Mouse (Mus musculus): ENCODE data around the gene Fam50a. TPM values are rescaled to one million over a fixed set of nuclear protein-coding genes. Genes with fewer than 3 reads are reported as not detected.

Gene Fam50a
- total and polyA plus RNA-seq, 2 experiments from 2014 or later, result 6.4 to 57.0 TPM

DNA sequence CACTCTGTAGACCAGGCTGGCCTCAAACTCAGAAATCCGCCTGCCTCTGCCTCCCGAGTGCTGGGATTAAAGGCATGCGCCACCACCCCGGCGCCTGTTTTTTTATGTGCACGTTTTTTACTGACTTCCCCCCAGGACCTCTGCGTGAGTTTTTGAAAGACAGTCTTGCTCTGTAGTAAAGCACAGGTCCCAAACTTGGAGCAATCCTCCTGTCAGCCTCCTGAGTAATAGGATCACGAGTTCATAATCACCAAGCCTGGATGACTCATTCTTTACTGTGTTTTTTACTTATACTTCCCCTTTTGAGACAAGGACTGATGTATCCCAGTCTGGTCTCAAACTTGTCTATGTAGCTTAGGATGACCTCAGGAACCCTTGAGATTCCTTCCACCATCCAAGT, 34.9 kb upstream of the Fam50a start:
- no peaks in the 10 kb centered on the region for H3K36me3 ChIP-seq (ENCODE audit: insufficient read depth, low read length)
- no peak overlapping the region for H3K27ac ChIP-seq
- WGBS, result 72% methylated on average over 8 of the region's 8 CpGs
- H3K4me3 ChIP-seq (ENCODE audit: low read length), result no peak overlapping the region
- H3K4me1 ChIP-seq (ENCODE audit: insufficient read depth, low read length), result no peaks in the 10 kb centered on the region
- H3K4me2 ChIP-seq (ENCODE audit: low read depth, low read length), result no peak overlapping the region
- no peak for TF ChIP-seq CTCF (IDR thresholded peaks at IDR 0.05; ENCODE audit: low read depth)
- ATAC-seq, result no peak
- H3K9me3 ChIP-seq (ENCODE audit: low read length), result no peaks in the 10 kb centered on the region
- DNase-seq (ENCODE audit: low spot score), result no peak
- no peak overlapping the region for H3K9ac ChIP-seq (replicated peaks; ENCODE audit: low read length)
- no peaks in the 10 kb centered on the region for H3K27me3 ChIP-seq (ENCODE audit: insufficient read depth, low read length)

DNA sequence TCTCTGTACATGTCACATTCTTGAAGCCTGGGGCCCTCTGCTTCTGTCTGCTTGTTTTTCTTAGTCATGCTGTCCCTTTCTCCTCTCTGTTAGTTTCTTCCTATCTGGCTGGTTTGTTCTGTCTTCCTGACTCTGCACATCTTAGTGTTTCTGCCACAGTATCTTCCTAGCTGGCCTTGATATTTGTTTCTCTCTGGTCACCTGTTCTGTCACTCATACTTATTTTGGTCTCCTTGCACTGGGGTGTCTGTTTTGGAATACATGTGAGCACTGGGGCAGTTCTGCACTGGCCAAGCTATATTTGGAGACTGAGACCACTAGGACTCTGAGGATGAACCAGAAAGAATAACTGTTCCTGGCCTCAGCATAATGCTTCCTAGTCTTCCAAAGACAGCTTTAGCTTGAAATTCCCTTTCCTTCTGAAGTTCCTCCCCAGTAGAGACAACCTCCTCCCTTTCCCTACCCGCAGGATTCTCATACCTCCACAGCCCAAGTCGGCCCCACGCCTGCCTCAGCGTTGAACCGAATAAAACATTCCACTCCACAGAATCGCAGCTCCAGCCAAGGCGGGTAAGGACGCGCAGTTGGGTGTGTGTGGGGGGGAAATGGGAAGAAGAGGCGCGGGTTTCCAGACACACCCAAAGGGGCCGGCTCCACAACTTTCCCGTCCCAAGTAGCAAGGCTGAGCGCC, 31.6 kb upstream of the Fam50a start:
- DNase-seq (ENCODE audit: low spot score), result no peak
- 0 out of 2 replicates have a peak, but pooled peaks cover 3% of the 10 kb centered on the region for H3K4me1 ChIP-seq (ENCODE audit: insufficient read depth, low read length)
- H3K27me3 ChIP-seq (ENCODE audit: insufficient read depth, low read length), result no peaks in the 10 kb centered on the region
- peak overlapping the region; percentile 62 for H3K4me2 ChIP-seq (ENCODE audit: low read depth, low read length)
- no peak; the same call in 1 of the 2 replicates for ATAC-seq
- 18% methylated on average over 14 of the region's 14 CpGs for WGBS
- H3K4me3 ChIP-seq (ENCODE audit: low read length), result peak overlapping the region; percentile 49
- no peaks in the 10 kb centered on the region for H3K36me3 ChIP-seq (ENCODE audit: insufficient read depth, low read length)
- H3K9me3 ChIP-seq (ENCODE audit: low read length), result no peaks in the 10 kb centered on the region
- H3K9ac ChIP-seq (replicated peaks; ENCODE audit: low read length), result peak overlapping the region; percentile 70; the same call in 1 of the 2 replicates
- no peak for TF ChIP-seq CTCF (IDR thresholded peaks at IDR 0.05; ENCODE audit: low read depth)
- H3K27ac ChIP-seq, result peak overlapping the region; percentile 86

DNA sequence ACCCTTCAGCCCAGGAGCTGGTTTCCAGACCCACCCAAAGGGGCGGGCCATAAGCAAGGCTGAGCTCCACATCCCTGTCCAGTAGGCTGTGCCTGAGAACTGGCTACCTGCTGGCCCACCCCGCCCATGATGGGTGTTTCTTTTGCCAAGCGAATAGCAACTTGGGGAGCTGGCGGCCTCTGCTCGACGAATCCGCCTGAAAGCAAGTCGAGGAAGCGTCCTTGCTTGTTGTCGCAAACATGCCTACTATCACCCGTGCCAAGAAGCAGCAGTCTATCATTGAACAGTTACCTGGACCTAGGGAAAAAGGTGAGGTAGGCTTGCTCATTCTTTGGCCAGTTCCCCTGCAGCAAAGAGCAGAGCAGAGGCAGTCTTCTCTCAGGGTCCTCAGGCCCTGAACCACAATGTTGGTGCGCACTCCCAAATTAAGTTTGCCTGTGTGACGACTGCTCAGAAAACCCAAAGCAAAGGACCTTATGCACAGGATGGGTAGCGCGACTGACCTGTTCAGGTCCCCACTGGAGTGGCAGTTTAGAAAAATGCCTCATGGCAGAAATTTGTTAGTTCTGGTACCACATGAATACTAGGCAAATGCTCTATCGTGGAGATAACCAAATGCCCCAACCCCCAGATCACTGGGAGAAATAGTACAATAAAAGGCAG, 31.0 kb upstream of the Fam50a start, which contains the start of the genes Taz and Dnase1l1:
Taz (plus strand) TSS at position 181 of the 663 bp plus-strand sequence.
Dnase1l1 (minus strand) TSS at position 606 of the 663 bp plus-strand sequence.
- H3K9ac ChIP-seq (replicated peaks; ENCODE audit: low read length), result peak within 1 kb of the TSS; percentile 70

DNA sequence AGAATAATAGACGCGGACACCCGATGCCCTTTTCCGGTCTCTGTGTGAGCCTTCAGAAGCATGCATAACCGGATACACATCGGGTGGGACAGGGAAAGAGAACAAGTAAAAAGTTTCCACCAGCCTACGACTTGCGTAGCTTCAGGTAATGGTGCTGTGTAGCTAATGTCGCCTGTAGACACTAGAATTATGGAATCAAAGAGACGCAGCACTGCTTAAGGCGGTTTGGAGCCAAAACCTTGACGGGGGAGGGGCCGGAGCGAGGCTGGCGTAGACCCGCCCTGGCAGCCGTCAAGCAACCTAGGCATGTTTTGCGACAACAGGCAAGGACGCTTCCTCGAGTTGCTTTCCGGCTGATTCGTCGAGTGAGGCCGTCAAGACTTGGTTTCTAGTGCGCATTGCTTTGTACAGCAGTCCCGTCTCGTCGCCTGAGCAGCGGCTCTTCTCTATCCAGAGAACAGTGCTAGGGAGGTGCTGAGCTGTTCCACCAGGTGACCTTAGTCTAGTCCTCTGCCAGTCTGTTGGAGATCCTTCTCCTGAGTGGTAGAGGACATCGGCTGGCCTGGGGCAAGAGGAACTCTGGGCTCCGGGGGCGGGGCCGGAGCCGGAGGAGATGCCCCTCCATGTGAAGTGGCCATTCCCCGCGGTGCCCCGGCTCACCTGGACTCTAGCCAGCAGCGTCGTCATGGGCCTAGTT, 30.3 kb upstream of the Fam50a start:
- TF ChIP-seq CTCF (IDR thresholded peaks at IDR 0.05; ENCODE audit: low read depth), result no peak
- H3K36me3 ChIP-seq (ENCODE audit: insufficient read depth, low read length), result no peaks in the 10 kb centered on the region

More for the DNA sequence above, 31.0 kb upstream of the Fam50a start, which contains the start of the genes Taz and Dnase1l1:
- no peaks in the 10 kb centered on the region for H3K36me3 ChIP-seq (ENCODE audit: insufficient read depth, low read length)
- ATAC-seq (peak; percentile 71), DNase-seq (ENCODE audit: low spot score) (peak; percentile 64)
- H3K4me3 ChIP-seq (ENCODE audit: low read length), result peak within 1 kb of the TSS; percentile 49
- TF ChIP-seq CTCF (IDR thresholded peaks at IDR 0.05; ENCODE audit: low read depth), result no peak
- 0 out of 2 replicates have a peak, but pooled peaks cover 3% of the 10 kb centered on the region for H3K4me1 ChIP-seq (ENCODE audit: insufficient read depth, low read length)
- peak within 1 kb of the TSS; percentile 62 for H3K4me2 ChIP-seq (ENCODE audit: low read depth, low read length)
- no peaks in the 10 kb centered on the region for H3K9me3 ChIP-seq (ENCODE audit: low read length)
- no peaks in the 10 kb centered on the region for H3K27me3 ChIP-seq (ENCODE audit: insufficient read depth, low read length)
- peak within 1 kb of the TSS; percentile 86 for H3K27ac ChIP-seq
- WGBS, result 27% methylated on average over 16 of the region's 16 CpGs

DNA sequence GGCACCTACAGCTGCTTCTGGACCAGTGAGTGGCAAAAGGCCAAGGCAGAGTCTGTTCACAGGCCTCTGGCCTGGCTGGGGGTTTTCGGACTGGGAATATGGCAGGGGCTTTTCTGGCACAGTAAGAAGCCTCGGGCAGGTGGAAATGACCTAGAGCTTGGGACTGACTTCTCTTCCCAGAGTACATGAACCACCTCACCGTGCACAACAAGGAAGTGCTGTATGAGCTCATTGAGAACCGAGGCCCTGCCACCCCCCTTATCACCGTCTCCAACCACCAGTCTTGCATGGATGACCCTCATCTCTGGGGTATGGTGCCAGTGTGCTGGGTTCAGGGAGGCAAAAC, 29.8 kb upstream of the Fam50a start:
- TF ChIP-seq CTCF (IDR thresholded peaks at IDR 0.05; ENCODE audit: low read depth), result no peak
- Histone ChIP-seq H3K27me3 (ENCODE audit: insufficient read depth, low read length) (no peaks in the 10 kb centered on the region), H3K4me3 (ENCODE audit: low read length) (peak overlapping the region; percentile 49), H3K4me2 (ENCODE audit: low read depth, low read length) (peak overlapping the region; percentile 62), H3K36me3 (ENCODE audit: insufficient read depth, low read length) (no peaks in the 10 kb centered on the region), H3K27ac (peak overlapping the region; percentile 86), H3K9me3 (ENCODE audit: low read length) (no peaks in the 10 kb centered on the region), H3K4me1 (ENCODE audit: insufficient read depth, low read length) (0 out of 2 replicates have a peak, but pooled peaks cover 3% of the 10 kb centered on the region), H3K9ac (replicated peaks; ENCODE audit: low read length) (peak overlapping the region; percentile 70)
- WGBS, result 35% methylated on average over 5 of the region's 5 CpGs
- no peak for ATAC-seq
- DNase-seq (ENCODE audit: low spot score), result no peak

More for the DNA sequence above, 30.3 kb upstream of the Fam50a start:
- Histone ChIP-seq H3K27me3 (ENCODE audit: insufficient read depth, low read length) (no peaks in the 10 kb centered on the region), H3K9ac (replicated peaks; ENCODE audit: low read length) (peak overlapping the region; percentile 70), H3K4me1 (ENCODE audit: insufficient read depth, low read length) (0 out of 2 replicates have a peak, but pooled peaks cover 3% of the 10 kb centered on the region), H3K4me2 (ENCODE audit: low read depth, low read length) (peak overlapping the region; percentile 62), H3K27ac (peak overlapping the region; percentile 86), H3K9me3 (ENCODE audit: low read length) (no peaks in the 10 kb centered on the region), H3K4me3 (ENCODE audit: low read length) (peak overlapping the region; percentile 49)
- DNase-seq (ENCODE audit: low spot score) (peak; percentile 91), ATAC-seq (peak; percentile 90)
- 31% methylated on average over 39 of the region's 39 CpGs for WGBS

DNA sequence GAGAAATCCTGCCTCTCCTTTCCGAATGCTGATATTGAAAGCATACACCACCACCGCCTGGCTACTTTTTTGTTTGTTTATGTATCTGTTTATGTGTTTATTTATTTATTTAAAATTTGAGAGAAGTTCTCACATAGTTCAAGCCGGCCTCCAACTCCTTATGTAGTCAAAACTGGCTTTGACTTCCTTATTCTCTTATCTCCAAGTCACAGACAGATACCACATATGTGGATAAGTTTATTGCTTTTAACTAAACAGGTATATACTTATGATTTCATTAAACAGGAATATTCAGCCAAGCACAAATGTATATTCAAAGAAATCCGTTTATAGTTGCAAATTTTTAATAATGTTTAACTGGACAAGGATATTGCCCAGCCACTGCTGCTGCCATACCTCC, 19.4 kb upstream of the Fam50a start:
- Histone ChIP-seq H3K4me3 (ENCODE audit: low read length) (no peak overlapping the region), H3K9ac (replicated peaks; ENCODE audit: low read length) (no peak overlapping the region), H3K4me1 (ENCODE audit: insufficient read depth, low read length) (no peaks in the 10 kb centered on the region), H3K27ac (no peak overlapping the region), H3K4me2 (ENCODE audit: low read depth, low read length) (no peak overlapping the region), H3K36me3 (ENCODE audit: insufficient read depth, low read length) (no peaks in the 10 kb centered on the region), H3K27me3 (ENCODE audit: insufficient read depth, low read length) (no peaks in the 10 kb centered on the region), H3K9me3 (ENCODE audit: low read length) (no peaks in the 10 kb centered on the region)
- ATAC-seq (no peak), DNase-seq (ENCODE audit: low spot score) (no peak)
- WGBS, result 80% methylated on average over 4 of the region's 4 CpGs
- TF ChIP-seq CTCF (IDR thresholded peaks at IDR 0.05; ENCODE audit: low read depth), result no peak

Measured in hindbrain, postnatal 0 days (tissue).